Mouse (Mus musculus): ENCODE results near the gene Entr1. TPM values are rescaled to one million over a fixed set of nuclear protein-coding genes. Genes with fewer than 3 reads are reported as not detected.
"Not testable (repeated sequence)": the region's sequence is repeated elsewhere in the genome, so short reads cannot be mapped to it uniquely, and the experiment has no call there.

The Entr1 gene
- total RNA-seq, 1 experiment from 2014 or later: 83.7 TPM

- ATAC-seq (replicated peaks; ENCODE audit: insufficient number of reproducible peaks, low FRiP score, low TSS enrichment, poor library complexity, severe bottlenecking): no peak
Measured at GRCm38 (mm10) chr2:26398978-26399377, 9.9 kb upstream of the Entr1 start.

- no peak for ATAC-seq (replicated peaks; ENCODE audit: insufficient number of reproducible peaks, low FRiP score, low TSS enrichment, poor library complexity, severe bottlenecking)
Measured at GRCm38 (mm10) chr2:26391617-26392016, 2.5 kb upstream of the Entr1 start.

GRCm38 (mm10) chr2:26390954-26391353 is 1.8 kb upstream of the Entr1 start:
- no peak for ATAC-seq (replicated peaks; ENCODE audit: insufficient number of reproducible peaks, low FRiP score, low TSS enrichment, poor library complexity, severe bottlenecking)

GRCm38 (mm10) chr2:26388682-26389153 is 398 bp downstream of the Entr1 start:
- no peak for ATAC-seq (replicated peaks; ENCODE audit: insufficient number of reproducible peaks, low FRiP score, low TSS enrichment, poor library complexity, severe bottlenecking)

- no peak for ATAC-seq (replicated peaks; ENCODE audit: insufficient number of reproducible peaks, low FRiP score, low TSS enrichment, poor library complexity, severe bottlenecking)
Measured at GRCm38 (mm10) chr2:26387713-26388112, 1.4 kb downstream of the Entr1 start.

- ATAC-seq (replicated peaks; ENCODE audit: insufficient number of reproducible peaks, low FRiP score, low TSS enrichment, poor library complexity, severe bottlenecking): not testable (repeated sequence)
Measured at GRCm38 (mm10) chr2:26380871-26381270, 8.2 kb downstream of the Entr1 start.

GRCm38 (mm10) chr2:26380131-26380771 is 8.9 kb downstream of the Entr1 start, which contains the start of gene Snapc4:
Gene Snapc4 (minus strand): TSS chr2:26380653.
- ATAC-seq (replicated peaks; ENCODE audit: insufficient number of reproducible peaks, low FRiP score, low TSS enrichment, poor library complexity, severe bottlenecking): peak; percentile 91

GRCm38 (mm10) chr2:26372396-26372795 is 16.7 kb downstream of the Entr1 start:
- no peak for ATAC-seq (replicated peaks; ENCODE audit: insufficient number of reproducible peaks, low FRiP score, low TSS enrichment, poor library complexity, severe bottlenecking)

- ATAC-seq (replicated peaks; ENCODE audit: insufficient number of reproducible peaks, low FRiP score, low TSS enrichment, poor library complexity, severe bottlenecking): no peak
Measured at GRCm38 (mm10) chr2:26368572-26368971, 20.5 kb downstream of the Entr1 start.

GRCm38 (mm10) chr2:26367911-26368310 is 21.2 kb downstream of the Entr1 start:
- ATAC-seq (replicated peaks; ENCODE audit: insufficient number of reproducible peaks, low FRiP score, low TSS enrichment, poor library complexity, severe bottlenecking): no peak

GRCm38 (mm10) chr2:26364738-26365465 is 24.2 kb downstream of the Entr1 start:
- ATAC-seq (replicated peaks; ENCODE audit: insufficient number of reproducible peaks, low FRiP score, low TSS enrichment, poor library complexity, severe bottlenecking): no peak

- ATAC-seq (replicated peaks; ENCODE audit: insufficient number of reproducible peaks, low FRiP score, low TSS enrichment, poor library complexity, severe bottlenecking): no peak
Measured at GRCm38 (mm10) chr2:26363481-26363880, 25.6 kb downstream of the Entr1 start.

- ATAC-seq (replicated peaks; ENCODE audit: insufficient number of reproducible peaks, low FRiP score, low TSS enrichment, poor library complexity, severe bottlenecking): no peak
Measured at GRCm38 (mm10) chr2:26362991-26363390, 26.1 kb downstream of the Entr1 start.

- ATAC-seq (replicated peaks; ENCODE audit: insufficient number of reproducible peaks, low FRiP score, low TSS enrichment, poor library complexity, severe bottlenecking): peak; percentile 77
Measured at GRCm38 (mm10) chr2:26360772-26361171, 28.3 kb downstream of the Entr1 start, which contains the start of gene Card9. Gene Card9 (minus strand): TSS chr2:26360918.

- peak; percentile 51 for ATAC-seq (replicated peaks; ENCODE audit: insufficient number of reproducible peaks, low FRiP score, low TSS enrichment, poor library complexity, severe bottlenecking)
Measured at GRCm38 (mm10) chr2:26359983-26360382, 29.1 kb downstream of the Entr1 start.

- ATAC-seq (replicated peaks; ENCODE audit: insufficient number of reproducible peaks, low FRiP score, low TSS enrichment, poor library complexity, severe bottlenecking): no peak
Measured at GRCm38 (mm10) chr2:26358667-26359320, 30.3 kb downstream of the Entr1 start.

GRCm38 (mm10) chr2:26357484-26357883 is 31.6 kb downstream of the Entr1 start:
- no peak for ATAC-seq (replicated peaks; ENCODE audit: insufficient number of reproducible peaks, low FRiP score, low TSS enrichment, poor library complexity, severe bottlenecking)

GRCm38 (mm10) chr2:26356678-26357077 is 32.4 kb downstream of the Entr1 start:
- no peak for ATAC-seq (replicated peaks; ENCODE audit: insufficient number of reproducible peaks, low FRiP score, low TSS enrichment, poor library complexity, severe bottlenecking)

- ATAC-seq (replicated peaks; ENCODE audit: insufficient number of reproducible peaks, low FRiP score, low TSS enrichment, poor library complexity, severe bottlenecking): no peak
Measured at GRCm38 (mm10) chr2:26356231-26356630, 32.9 kb downstream of the Entr1 start.
